Mouse (Mus musculus) neural tube, embryonic 14.5 days (tissue): Measurements from ENCODE around the gene Tmem145. TPM values are rescaled to one million over a fixed set of nuclear protein-coding genes. Genes with fewer than 3 reads are reported as not detected.
A peak's percentile ranks its signal among the peaks of the same experiment; 100 is the strongest.
"Not testable (repeated sequence)": the region's sequence is repeated elsewhere in the genome, so short reads cannot be mapped to it uniquely, and the experiment has no call there.

ENCODE experiments used
- ATAC-seq: fragments of 200-750 bp; cut with Nextera tagmentation; 2 replicates; pipeline ENCODE4 v1.8.0; 2017; ENCODE audit warnings: low read depth, mild to moderate bottlenecking, moderate TSS enrichment, moderate library complexity
- H3K27ac ChIP-seq: fragments of 300-500 bp; sonication (generic); 2 replicates; pipeline ENCODE4 v1.5.1; 2014; ENCODE audit warnings: low read depth, mild to moderate bottlenecking, control low read depth, low read length, moderate library complexity, mixed read lengths
- H3K27me3 ChIP-seq: fragments of 300-500 bp; sonication (generic); 2 replicates; pipeline ENCODE4 v1.6.1; 2014; ENCODE audit warnings: low read length; ENCODE audit not compliant: control insufficient read depth, insufficient read depth
- H3K36me3 ChIP-seq: fragments of 300-500 bp; sonication (generic); 2 replicates; pipeline ENCODE4 v1.6.1; 2014; ENCODE audit warnings: low read length, mixed read lengths; ENCODE audit not compliant: control insufficient read depth, insufficient read depth
- H3K4me1 ChIP-seq: fragments of 300-500 bp; sonication (generic); 2 replicates; pipeline ENCODE4 v1.6.1; 2014; ENCODE audit warnings: low read length; ENCODE audit not compliant: control insufficient read depth, insufficient read depth
- H3K4me2 ChIP-seq: fragments of 300-500 bp; sonication (generic); 2 replicates; pipeline ENCODE4 v1.6.1; 2014; ENCODE audit warnings: mild to moderate bottlenecking, low read depth, low read length, control low read depth
- H3K4me3 ChIP-seq: fragments of 300-500 bp; sonication (generic); 2 replicates; pipeline ENCODE4 v1.5.1; 2014; ENCODE audit warnings: low read depth, low read length, control low read depth, mixed read lengths
- H3K9ac ChIP-seq: fragments of 300-500 bp; sonication (generic); replicated peaks from 2 replicates; pipeline ENCODE4 v1.6.1; 2014; ENCODE audit warnings: low read depth, mild to moderate bottlenecking, control low read depth, low read length, mixed read lengths
- H3K9me3 ChIP-seq: fragments of 300-500 bp; sonication (generic); 2 replicates; pipeline ENCODE4 v1.6.1; 2016; ENCODE audit warnings: low read length; ENCODE audit not compliant: control insufficient read depth
- WGBS: fragments of 180-500 bp; shearing (Covaris S2); extraction: QIAGEN DNeasy Blood & Tissue Kit; methylation state at CpG from one replicate; pipeline ENCODE4 v1.1.7; 2014; 5-methylcytosine and 5-hydroxymethylcytosine counted together
- polyA plus RNA-seq: library from polyadenylated mRNA; unstranded; fragments of >200 nt; fragmentation: Nextera tagmentation; extraction: Ambion mirVana; gene quantifications from 2 replicates; pipeline ENCODE4 v1.2.1, GENCODE M21; 2014

The Tmem145 gene
- 70.6 and 94.9 TPM in 2 replicates for polyA plus RNA-seq

- Histone ChIP-seq H3K27ac (peak within 1 kb of the TSS; percentile 91), H3K4me3 (peak within 1 kb of the TSS; percentile 76), H3K27me3 (no peaks in the 10 kb centered on the region), H3K4me2 (peak within 1 kb of the TSS; percentile 83), H3K9me3 (no peaks in the 10 kb centered on the region), H3K4me1 (peaks cover 7% of the 10 kb centered on the region; the same call in 1 of the 2 replicates), H3K36me3 (no peaks in the 10 kb centered on the region), H3K9ac (peak within 1 kb of the TSS; percentile 93)
- peak; percentile 77 for ATAC-seq
- WGBS, result 0% methylated on average over 47 of the region's 47 CpGs
These were observed at the start of gene Tmem145 for GRCm38 (mm10) chr7:25305956-25306613. Gene Tmem145 (plus strand): TSS chr7:25306106.

DNA sequence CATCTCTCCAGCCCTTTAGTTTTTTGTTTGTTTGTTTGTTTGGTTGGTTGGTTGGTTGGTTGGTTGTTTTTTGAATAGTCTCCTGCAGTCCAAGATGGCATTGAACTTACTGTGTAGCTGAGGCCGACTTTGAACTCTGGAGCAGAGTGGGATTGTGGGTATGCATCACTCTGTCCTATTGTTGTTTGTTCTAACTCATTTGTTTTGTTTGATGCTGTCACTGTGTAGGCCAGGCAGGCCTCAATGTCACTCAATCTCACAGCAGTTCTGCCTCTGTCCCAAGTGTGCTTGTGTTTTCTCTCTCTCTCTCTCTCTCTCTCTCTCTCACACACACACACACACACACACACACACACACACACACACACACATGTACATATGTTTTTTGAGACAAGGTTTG lies 44.0 kb upstream of the Tmem145 start:
- H3K4me1 ChIP-seq, result 0 out of 2 replicates have a peak, but pooled peaks cover under 1% of the 10 kb centered on the region
- H3K27me3 ChIP-seq, result no peaks in the 10 kb centered on the region
- no peak overlapping the region for H3K9ac ChIP-seq
- no peak for ATAC-seq
- WGBS, result 75% methylated on average over 1 of the region's 1 CpGs
- H3K27ac ChIP-seq, result no peak overlapping the region
- H3K4me2 ChIP-seq, result no peak overlapping the region
- H3K36me3 ChIP-seq, result no peaks in the 10 kb centered on the region
- no peak overlapping the region for H3K4me3 ChIP-seq
- no peaks in the 10 kb centered on the region for H3K9me3 ChIP-seq

DNA sequence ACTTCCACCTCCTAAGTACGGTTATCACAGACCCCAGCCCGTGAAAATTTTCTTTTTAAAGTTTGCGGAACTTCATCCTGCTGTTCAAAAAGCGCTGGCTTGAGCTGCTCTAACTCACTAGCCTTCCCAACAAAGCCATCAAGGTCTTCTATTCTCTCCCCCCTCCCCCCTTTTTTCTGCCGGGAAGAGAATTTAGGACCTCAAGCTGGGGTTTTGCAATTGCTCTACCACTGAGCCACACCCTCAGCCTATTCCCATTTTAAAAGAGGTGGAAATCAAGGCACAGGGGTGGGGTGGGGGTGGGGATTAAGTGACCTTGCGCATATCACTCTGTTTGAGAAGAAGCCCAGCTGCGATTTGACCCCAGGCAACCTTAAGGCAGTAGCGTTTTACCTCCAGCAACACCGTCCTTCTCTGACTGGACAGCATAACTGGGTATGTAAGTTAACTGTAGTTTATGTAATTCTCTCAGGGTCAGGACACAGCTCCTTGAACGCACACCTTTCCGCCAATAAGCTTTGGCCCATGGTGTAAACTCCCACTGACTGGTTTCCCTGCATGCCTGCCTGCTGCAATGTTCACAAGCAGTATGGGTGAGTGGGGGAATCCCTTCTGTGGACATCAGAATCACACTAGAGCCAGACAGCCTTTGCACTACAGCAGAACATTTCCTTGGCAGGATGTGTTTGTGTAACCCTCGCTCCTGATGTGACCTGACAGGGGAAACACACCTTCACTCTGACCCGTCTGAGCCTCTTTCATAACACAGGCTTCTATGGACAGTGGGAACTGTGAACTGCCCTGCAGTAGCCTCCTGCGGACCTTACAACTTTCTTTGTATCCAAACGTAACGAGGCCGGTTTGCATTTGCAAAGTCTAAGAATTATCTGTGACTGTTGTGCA lies 41.7 kb upstream of the Tmem145 start:
- Histone ChIP-seq H3K36me3 (no peaks in the 10 kb centered on the region), H3K4me3 (no peak overlapping the region), H3K27me3 (no peaks in the 10 kb centered on the region), H3K4me2 (no peak overlapping the region), H3K9ac (no peak overlapping the region), H3K27ac (no peak overlapping the region), H3K9me3 (no peaks in the 10 kb centered on the region), H3K4me1 (peaks cover 7% of the 10 kb centered on the region; the same call in 1 of the 2 replicates)
- 25% methylated on average over 17 of the region's 17 CpGs for WGBS
- ATAC-seq, result no peak

DNA sequence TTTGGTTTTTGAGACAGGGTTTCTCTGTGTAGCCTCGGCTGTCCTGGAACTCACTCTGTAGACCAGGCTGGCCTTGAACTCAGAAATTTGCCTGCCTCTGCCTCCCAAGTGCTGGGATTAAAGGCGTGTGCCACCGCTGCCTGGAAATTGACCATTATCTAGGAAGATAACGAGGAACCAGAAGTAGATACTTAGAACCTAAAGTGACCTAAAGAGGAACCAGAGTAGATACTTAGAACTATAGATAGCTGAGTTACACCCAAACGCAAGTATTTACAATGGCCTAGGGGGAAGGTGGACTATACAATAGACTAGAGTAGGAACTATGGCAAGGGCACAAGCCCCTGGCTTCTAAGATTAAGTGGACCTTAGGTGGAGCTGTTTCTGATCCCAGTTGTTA lies 40.2 kb upstream of the Tmem145 start:
- 95% methylated on average over 5 of the region's 5 CpGs for WGBS

DNA sequence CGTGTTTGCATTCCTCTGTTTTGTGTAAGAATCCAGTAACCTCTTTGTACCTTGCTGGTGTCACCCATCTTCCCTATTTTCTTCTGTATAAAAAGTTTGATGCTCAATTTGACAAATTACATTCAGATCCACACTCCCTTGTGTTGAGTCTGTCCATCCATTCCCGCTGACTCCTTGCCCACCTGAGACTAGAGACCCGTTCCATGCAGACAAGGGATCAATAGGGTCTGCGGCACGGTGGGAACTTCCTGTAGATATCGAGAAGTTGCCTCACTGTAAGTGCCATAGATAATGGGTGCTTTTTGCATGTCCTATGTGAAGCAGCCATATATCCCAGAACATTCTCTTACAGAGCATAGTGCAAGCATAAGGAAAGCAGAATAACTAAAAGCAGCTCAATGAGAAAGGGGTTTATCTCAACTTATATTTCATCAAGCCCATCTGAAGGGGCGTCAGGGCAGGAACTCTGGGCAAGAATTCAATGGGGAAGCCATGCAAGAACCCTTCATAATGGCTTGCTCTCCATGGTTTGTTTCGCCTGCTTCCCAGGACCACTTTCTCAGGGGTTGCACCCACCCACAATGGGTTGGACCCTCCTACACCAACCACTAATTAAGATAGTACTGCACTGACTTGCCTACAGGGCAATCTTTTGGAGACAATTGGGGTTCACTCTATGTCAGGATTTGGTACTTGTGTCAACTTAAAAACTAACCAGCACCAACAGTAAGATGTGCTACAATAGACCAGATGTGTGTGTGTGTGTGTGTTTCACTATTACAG lies 39.5 kb upstream of the Tmem145 start:
- ATAC-seq, result no peak
- Histone ChIP-seq H3K4me2 (peak overlapping the region; percentile 47; the same call in 1 of the 2 replicates), H3K27ac (no peak overlapping the region), H3K27me3 (no peaks in the 10 kb centered on the region), H3K36me3 (peaks cover 3% of the 10 kb centered on the region; the same call in 1 of the 2 replicates), H3K9me3 (no peaks in the 10 kb centered on the region), H3K9ac (no peak overlapping the region), H3K4me3 (no peak overlapping the region), H3K4me1 (peaks cover 18% of the 10 kb centered on the region; the same call in 1 of the 2 replicates)
- WGBS, result 90% methylated on average over 8 of the region's 8 CpGs

More for the DNA sequence above, 40.2 kb upstream of the Tmem145 start:
- peaks cover 18% of the 10 kb centered on the region; the same call in 1 of the 2 replicates for H3K4me1 ChIP-seq
- H3K9ac ChIP-seq, H3K27ac ChIP-seq, ATAC-seq, H3K36me3 ChIP-seq, H3K27me3 ChIP-seq, H3K4me2 ChIP-seq, H3K9me3 ChIP-seq, H3K4me3 ChIP-seq: not testable (repeated sequence)

DNA sequence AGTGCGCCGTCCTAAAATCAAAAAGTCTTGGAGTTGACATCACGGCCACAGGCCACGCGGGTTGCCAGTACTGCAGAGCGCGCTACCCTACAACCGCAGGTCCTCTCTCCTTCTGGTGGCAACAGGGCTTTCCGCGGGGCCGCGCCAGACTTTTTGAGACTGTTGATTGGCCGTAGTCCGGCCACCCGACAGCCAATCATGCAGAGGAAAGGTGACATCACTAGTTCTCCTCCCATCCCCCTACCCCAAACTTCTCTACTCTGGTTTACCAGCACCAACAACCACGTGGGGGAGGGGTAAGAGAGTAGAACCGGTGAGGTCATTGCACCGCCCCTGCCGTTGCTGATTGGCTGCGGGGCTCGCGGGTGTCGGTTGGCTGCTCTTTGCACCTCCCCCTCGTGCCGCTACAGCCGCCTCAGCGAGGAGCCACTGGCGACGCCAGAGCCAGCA lies 38.6 kb upstream of the Tmem145 start, which contains the start of gene Cic:
Cic (plus strand) TSS at position 404 of the 450 bp plus-strand sequence.
- ATAC-seq, result peak; percentile 87
- peak within 1 kb of the TSS; percentile 90 for H3K27ac ChIP-seq
- peaks cover 9% of the 10 kb centered on the region; the same call in 1 of the 2 replicates for H3K36me3 ChIP-seq
- no peaks in the 10 kb centered on the region for H3K9me3 ChIP-seq
- H3K4me3 ChIP-seq, result peak within 1 kb of the TSS; percentile 69
- H3K4me2 ChIP-seq, result peak within 1 kb of the TSS; percentile 83
- no peaks in the 10 kb centered on the region for H3K27me3 ChIP-seq
- H3K4me1 ChIP-seq, result peaks cover 18% of the 10 kb centered on the region; the same call in 1 of the 2 replicates
- WGBS, result under 1% methylated on average over 29 of the region's 29 CpGs
- peak within 1 kb of the TSS; percentile 81 for H3K9ac ChIP-seq

DNA sequence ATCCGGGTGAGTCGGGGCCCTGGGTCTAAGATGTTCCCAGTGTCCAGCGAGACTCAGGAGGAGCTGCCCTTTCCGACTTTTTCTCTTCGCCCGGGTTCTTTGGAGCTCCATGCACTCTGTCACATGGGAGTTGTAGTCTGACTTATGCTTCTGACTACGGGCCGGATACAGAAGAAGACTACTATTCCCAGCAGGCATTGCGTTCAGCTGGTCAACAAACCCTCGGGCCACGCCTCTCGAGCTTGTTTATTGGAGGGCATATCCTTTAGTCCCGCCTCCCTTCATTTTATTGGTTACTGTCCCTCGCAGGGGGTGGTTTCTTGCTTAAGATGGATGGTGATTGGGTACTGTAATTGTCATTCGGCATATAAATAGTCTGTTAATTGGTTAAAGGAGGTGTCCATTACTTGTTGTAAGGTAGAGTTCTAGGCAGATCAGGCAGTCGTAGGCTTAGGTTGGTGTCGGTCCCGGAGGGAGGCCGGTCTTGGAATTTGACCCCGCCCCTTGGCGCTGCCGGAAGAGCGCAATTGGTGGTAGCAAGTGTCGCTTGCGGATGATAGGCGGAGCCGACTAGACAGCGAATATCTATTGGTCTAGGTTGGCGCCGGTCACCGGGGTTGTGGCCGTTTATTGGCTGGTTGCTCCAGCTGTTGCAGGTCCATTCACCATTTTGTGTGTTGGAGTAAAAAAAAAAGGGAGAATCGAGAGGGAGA lies 38.0 kb upstream of the Tmem145 start:
- under 1% methylated on average over 33 of the region's 33 CpGs for WGBS
- H3K27me3 ChIP-seq, result no peaks in the 10 kb centered on the region
- H3K27ac ChIP-seq, result peak overlapping the region; percentile 90
- peaks cover 10% of the 10 kb centered on the region; the same call in 1 of the 2 replicates for H3K36me3 ChIP-seq
- peak overlapping the region; percentile 83 for H3K4me2 ChIP-seq
- H3K9ac ChIP-seq, result peak overlapping the region; percentile 81
- peaks cover 18% of the 10 kb centered on the region; the same call in 1 of the 2 replicates for H3K4me1 ChIP-seq
- peak overlapping the region; percentile 69 for H3K4me3 ChIP-seq
- no peaks in the 10 kb centered on the region for H3K9me3 ChIP-seq
- peak; percentile 96 for ATAC-seq

- ATAC-seq, result no peak
These were observed 37.3 kb upstream of the Tmem145 start for GRCm38 (mm10) chr7:25268588-25268987.

More at GRCm38 (mm10) chr7:25268588-25268987, 37.3 kb upstream of the Tmem145 start:
- Histone ChIP-seq H3K9me3 (no peaks in the 10 kb centered on the region), H3K4me3 (peak overlapping the region; percentile 69), H3K27ac (peak overlapping the region; percentile 90), H3K4me1 (peaks cover 18% of the 10 kb centered on the region; the same call in 1 of the 2 replicates), H3K27me3 (no peaks in the 10 kb centered on the region), H3K9ac (peak overlapping the region; percentile 81), H3K36me3 (peaks cover 13% of the 10 kb centered on the region; the same call in 1 of the 2 replicates), H3K4me2 (peak overlapping the region; percentile 83)
- 5% methylated on average over 7 of the region's 7 CpGs for whole genome bisulfite sequencing
